Mouse (Mus musculus) macrophage (primary cell): ENCODE data around the gene Lrp8. TPM values are rescaled to one million over a fixed set of nuclear protein-coding genes. Genes with fewer than 3 reads are reported as not detected.

ENCODE experiments used
- H3K27ac ChIP-seq: fragments of 350-480 bp; formaldehyde crosslinking; 2 replicates; pipeline ENCODE4 v1.9.0; 2021
- H3K36me3 ChIP-seq: fragments of 350-480 bp; formaldehyde crosslinking; 2 replicates; pipeline ENCODE4 v1.9.0; 2021; ENCODE audit errors: inconsistent target
- H3K4me3 ChIP-seq: fragments of 350-480 bp; formaldehyde crosslinking; 2 replicates; pipeline ENCODE4 v1.9.0; 2021; ENCODE audit errors: inconsistent target
- H3K79me2 ChIP-seq: fragments of 350-480 bp; formaldehyde crosslinking; 2 replicates; pipeline ENCODE4 v1.9.0; 2021; ENCODE audit errors: inconsistent target
- WGBS: methylation state at CpG from one replicate; pipeline ENCODE4 v1.1.7; 2026; ENCODE audit warnings: inconsistent platforms; ENCODE audit not compliant: missing documents; 5-methylcytosine and 5-hydroxymethylcytosine counted together
- polyA plus RNA-seq: library from polyadenylated mRNA; stranded (reverse); fragments of 250-400 nt; gene quantifications from 3 replicates; pipeline ENCODE4 v1.2.4, GENCODE M21; 2018; ENCODE audit warnings: inconsistent platforms
- total RNA-seq, 78 experiments: library from RNA; depleted of rRNA; stranded (reverse); fragments of 250-400 nt; gene quantifications; 1 replicate in 9 of 78; 2 replicates in 24 of 78; 3 replicates in 43 of 78; 4 replicates in 2 of 78; pipeline ENCODE4 v1.2.4; 2018; ENCODE audit warnings: inconsistent platforms in 56 of 78

Gene Lrp8
- 10 to 100 TPM in 4 of 26 experiments, 1 to 10 TPM in 22; 1.4 to 11.6 (median 6.8) TPM for total RNA-seq (2018; cell fraction: chromatin; rRNA removed)
- total RNA-seq (2018; cell fraction: cytosol; rRNA removed), result 1 to 10 TPM in 25 of 26 experiments, under 1 TPM in 1; 0.85 to 3.0 (median 2.1) TPM
- total RNA-seq (2018; cell fraction: nucleus; rRNA removed), result 10 to 100 TPM in 3 of 26 experiments, 1 to 10 TPM in 23; 2.8 to 53.1 (median 5.5) TPM
- polyA plus RNA-seq, result 0.79 to 10.9 TPM (median 1.6 TPM) in 3 replicates

DNA sequence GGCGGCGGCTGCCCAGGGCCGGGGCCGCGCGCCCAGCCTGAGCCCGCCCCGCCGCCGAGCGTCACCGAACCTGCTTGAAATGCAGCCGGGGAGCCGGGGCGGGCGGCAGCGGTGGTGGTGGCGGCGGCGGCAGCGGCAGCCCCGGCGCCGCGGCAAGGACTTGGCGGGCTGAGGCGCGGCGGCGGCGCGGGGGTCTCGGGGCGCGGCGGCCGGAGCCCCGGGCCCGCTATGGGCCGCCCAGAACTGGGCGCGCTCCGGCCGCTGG, at the start of gene Lrp8:
Gene Lrp8, plus strand, starts transcription at position 77 of the 265 bp plus-strand sequence.
- peaks cover 17% of the 10 kb centered on the region; the same call in 1 of the 2 replicates for H3K79me2 ChIP-seq
- WGBS, result under 1% methylated on average over 40 of the region's 44 CpGs
- H3K36me3 ChIP-seq, result no peaks in the 10 kb centered on the region
- peak within 1 kb of the TSS; percentile 64 for H3K27ac ChIP-seq
- peak within 1 kb of the TSS; percentile 62 for H3K4me3 ChIP-seq

DNA sequence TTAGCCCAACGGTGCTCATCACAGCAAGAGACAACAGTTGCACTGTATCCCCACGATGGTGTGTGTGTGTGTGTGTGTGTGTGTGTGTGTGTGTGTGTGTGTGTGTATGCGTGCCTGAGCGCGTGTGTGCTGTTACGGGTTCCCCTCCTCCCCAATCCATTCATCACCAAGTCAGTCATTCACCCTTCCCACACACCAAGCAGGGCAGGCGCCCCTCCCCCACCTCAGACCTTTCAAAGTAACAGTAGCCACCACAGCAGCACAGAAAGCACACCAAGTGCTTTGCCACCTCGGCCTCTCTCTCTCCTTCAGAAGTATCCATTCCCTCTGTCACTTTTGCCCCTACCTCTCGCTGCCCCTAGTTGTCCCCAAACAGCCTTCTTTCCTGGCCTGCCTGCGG, 45.8 kb upstream of the Lrp8 start:
- Histone ChIP-seq H3K36me3 (no peaks in the 10 kb centered on the region), H3K79me2 (no peaks in the 10 kb centered on the region), H3K4me3 (no peak overlapping the region), H3K27ac (no peak overlapping the region)
- 84% methylated on average over 7 of the region's 10 CpGs for WGBS

DNA sequence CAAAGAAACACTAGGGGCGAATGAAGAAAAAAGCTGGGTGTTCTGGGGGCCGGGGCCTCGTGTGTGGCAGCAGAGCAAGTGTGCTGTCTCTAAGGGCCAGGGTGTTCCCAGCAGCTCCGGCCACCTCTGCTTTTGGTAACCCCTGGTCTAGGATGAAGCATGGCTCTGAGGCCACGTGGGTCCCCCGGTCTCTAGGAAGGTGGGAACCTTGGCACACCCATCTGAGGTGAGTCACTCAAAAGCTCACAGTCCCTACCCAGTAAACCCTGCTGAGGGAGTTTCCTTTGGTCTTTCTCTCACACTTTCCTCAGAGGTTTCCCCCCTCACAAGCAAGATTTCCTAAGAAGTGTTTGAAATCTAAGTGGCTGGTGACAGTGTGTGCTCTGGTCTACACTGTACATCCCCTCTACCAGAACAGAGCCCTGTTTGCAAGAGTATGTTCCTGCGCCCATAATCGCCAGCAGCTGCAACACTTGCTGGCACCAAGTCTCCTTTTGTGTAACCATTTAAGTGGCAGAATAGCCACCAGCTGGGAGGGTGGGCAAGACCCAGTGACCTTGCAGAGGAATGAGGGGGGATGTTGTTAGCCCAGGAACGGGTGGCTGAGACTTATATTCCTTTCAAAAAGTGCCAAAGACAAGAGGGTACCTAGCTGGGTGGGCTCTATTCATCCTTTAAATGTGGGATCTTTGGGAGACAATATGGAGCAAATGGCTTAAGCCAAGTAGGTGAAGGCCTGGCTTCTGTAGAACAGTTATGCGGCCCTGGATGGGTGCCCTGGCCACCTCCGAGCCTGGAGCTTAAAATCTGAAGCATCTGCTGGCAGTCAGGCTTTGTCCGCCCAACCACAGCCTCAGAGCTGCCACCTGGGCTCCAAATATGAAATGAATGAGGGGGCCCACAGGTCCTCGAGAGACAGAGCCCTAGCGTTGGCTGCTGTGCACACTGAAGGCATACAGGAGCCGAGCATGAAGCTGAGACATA, 44.3 kb upstream of the Lrp8 start:
- Histone ChIP-seq H3K79me2 (no peaks in the 10 kb centered on the region), H3K27ac (no peak overlapping the region), H3K4me3 (no peak overlapping the region), H3K36me3 (no peaks in the 10 kb centered on the region)
- 89% methylated on average over 14 of the region's 15 CpGs for WGBS

DNA sequence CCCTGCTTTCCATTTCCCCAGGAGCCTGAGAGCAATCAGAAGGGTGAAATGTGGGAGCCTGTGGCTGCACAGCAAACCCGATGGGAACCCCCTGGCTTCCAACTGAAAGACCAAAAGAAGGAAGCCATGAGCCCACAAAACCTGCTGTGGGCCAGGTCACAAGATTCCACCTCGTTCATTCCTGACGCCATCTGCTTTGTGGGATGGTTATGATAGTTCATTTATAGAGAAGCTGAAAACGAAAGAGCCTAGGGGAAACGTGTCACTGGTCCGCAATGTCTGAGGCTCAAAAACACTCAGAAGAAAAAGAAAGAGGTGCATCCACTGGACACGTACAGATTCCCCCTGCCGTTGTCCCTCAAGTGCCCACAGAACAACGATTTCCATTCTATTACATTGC, 43.1 kb upstream of the Lrp8 start:
- no peak overlapping the region for H3K4me3 ChIP-seq
- 27% methylated on average over 9 of the region's 9 CpGs for WGBS

DNA sequence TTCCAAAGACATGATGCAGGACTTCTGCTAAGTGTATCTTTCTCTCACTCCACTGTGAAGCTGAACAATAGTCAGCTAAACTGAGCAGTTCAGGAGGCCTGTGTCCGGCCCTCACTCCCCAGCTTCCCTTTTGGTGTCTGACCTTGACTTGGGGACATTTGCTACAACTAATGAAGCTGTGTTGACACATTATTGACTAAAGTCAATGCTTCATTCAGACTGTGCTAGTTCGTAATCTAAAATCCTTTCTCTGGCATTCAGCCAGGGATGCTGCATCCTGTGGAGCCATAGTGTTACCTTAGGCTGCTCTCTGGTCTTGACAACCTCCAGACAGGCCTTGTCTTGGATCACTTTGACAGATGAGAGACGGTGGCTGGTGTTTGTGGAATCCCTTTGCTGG, 39.1 kb upstream of the Lrp8 start:
- Histone ChIP-seq H3K27ac (no peak overlapping the region), H3K36me3 (no peaks in the 10 kb centered on the region)
- WGBS, result 96% methylated on average over 3 of the region's 3 CpGs

More for the DNA sequence above, 43.1 kb upstream of the Lrp8 start:
- Histone ChIP-seq H3K36me3 (no peaks in the 10 kb centered on the region), H3K79me2 (no peaks in the 10 kb centered on the region), H3K27ac (no peak overlapping the region)

DNA sequence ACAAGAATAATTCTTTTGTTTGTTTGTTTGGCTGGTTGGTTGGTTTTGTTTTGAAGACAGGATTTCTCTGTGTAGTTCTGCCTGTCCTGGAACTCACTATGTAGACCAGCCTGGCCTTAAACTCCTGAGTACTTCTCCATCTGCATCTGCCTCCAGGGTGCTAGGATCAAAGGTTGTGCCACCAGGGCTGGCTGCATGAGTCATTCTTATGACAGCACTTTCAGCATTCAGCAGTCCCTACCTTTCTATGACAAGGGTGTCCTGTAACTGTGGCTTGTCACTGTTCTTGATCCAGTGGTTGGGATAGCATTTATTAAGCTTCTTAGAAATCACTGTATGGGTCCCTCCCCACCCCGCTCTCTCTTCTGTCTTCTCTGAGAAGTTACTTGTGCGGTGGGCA, 38.5 kb upstream of the Lrp8 start:
- Histone ChIP-seq H3K27ac (no peak overlapping the region), H3K4me3 (no peak overlapping the region)
- 95% methylated on average over 2 of the region's 2 CpGs for WGBS

More for the DNA sequence above, 39.1 kb upstream of the Lrp8 start:
- Histone ChIP-seq H3K4me3 (no peak overlapping the region), H3K79me2 (no peaks in the 10 kb centered on the region)

DNA sequence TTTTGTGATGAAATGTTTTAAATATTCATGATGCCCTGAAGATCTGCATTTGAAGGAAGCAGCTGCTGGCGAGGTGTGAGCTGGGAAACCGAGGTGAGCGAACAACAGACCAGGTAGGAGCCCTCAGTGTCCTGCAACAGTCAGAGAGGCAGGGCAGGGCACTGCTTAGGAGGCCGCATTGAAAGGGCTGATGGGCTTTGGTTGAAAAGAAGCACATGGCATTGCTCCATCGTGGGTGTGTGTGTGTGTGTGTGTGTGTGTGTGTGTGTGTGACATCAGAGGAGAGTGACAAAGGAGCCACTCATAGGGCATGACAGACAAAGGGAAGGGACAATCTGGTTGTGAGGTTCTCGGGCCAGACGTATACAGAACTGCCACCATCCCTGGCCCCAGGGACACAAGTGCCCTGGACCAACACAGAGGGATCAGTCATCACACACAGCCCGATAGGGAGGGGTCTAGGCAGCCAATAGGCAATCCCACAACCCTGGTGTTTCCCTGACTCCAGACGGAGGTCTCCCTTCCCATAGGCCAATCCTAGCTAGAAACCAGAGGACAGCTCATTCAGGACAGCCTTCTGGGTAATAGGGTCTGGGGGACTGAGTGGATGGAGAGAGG, 36.8 kb upstream of the Lrp8 start:
- WGBS, result 79% methylated on average over 8 of the region's 9 CpGs
- Histone ChIP-seq H3K4me3 (no peak overlapping the region), H3K79me2 (no peaks in the 10 kb centered on the region), H3K36me3 (no peaks in the 10 kb centered on the region), H3K27ac (no peak overlapping the region)

More for the DNA sequence above, 38.5 kb upstream of the Lrp8 start:
- Histone ChIP-seq H3K36me3 (no peaks in the 10 kb centered on the region), H3K79me2 (no peaks in the 10 kb centered on the region)

DNA sequence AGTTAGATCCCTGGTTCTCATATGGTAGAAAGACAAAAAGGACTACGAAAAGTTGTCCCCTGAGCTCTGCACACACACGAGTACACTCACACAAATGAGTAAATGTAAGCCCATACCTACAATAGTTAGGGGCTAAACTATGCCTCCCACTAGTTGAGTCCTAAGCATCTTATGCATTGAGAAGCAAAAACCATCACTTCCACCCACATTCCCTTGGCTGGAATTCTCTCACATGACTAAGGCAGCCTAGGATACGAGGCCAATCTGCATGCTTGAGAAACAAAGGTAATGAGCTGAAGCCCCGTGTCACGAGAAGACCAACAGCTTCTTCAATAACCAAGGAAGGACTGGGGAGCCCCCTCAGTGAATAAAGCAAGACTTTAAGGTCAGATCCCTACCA, 35.9 kb upstream of the Lrp8 start:
- Histone ChIP-seq H3K4me3 (no peak overlapping the region), H3K36me3 (no peaks in the 10 kb centered on the region), H3K79me2 (no peaks in the 10 kb centered on the region), H3K27ac (no peak overlapping the region)
- whole genome bisulfite sequencing, result 96% methylated on average over 5 of the region's 5 CpGs

DNA sequence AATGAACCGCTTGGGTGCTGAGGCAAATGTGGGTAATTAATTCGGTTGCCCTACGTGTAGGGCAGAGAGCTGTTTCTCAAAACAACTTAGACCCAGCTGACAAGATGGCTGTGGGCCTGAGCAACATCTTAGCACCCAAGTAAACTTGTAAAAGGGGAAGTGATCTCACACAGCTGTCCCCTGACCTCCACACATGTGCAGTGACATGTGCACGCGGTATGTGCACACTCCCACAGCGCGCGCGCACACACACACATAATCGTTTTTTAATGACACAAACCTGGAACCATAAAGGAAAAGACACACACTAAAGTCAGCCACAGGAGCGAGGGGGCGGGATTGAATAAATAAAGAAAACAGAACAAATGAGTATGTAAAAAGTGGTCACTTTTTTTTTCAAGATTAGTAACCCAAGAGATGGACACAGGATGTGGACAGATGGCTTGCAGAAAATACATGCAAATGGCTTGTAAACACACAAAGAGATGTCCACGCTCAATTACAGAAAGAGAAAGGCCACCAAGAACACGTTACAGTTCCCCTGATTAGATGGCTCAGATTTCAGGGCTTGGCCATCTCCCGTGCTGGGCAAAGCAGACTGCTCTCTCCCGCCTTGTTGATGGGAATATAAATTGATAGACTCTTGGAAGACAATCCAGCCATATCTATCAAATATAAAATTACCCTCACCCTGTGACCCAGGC, 29.8 kb upstream of the Lrp8 start:
- 95% methylated on average over 16 of the region's 16 CpGs for WGBS

DNA sequence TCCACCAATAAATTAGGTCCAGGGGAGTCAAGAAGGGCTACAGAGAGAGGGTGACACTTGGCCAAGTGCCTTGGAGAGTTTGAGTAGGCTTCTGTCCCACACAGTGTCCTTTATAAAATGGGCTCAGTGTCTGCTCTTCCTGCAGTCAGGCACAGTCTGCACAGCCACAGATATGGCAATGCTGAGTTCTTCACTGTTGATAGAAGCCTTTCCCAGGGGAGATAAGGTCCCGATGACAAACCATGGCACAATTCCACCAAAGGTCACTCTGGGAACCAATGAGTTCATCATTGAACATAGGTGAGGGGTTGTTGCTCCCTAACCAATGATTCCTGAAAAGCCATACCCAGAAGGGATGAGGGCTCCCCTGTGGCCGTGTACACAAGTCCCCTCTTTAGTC, 27.2 kb upstream of the Lrp8 start:
- no peaks in the 10 kb centered on the region for H3K79me2 ChIP-seq
- H3K4me3 ChIP-seq, result no peak overlapping the region
- no peaks in the 10 kb centered on the region for H3K36me3 ChIP-seq
- WGBS, result 96% methylated on average over 2 of the region's 2 CpGs
- no peak overlapping the region for H3K27ac ChIP-seq

More for the DNA sequence above, 29.8 kb upstream of the Lrp8 start:
- Histone ChIP-seq H3K79me2 (no peaks in the 10 kb centered on the region), H3K4me3 (no peak overlapping the region), H3K27ac (no peak overlapping the region), H3K36me3 (no peaks in the 10 kb centered on the region)

DNA sequence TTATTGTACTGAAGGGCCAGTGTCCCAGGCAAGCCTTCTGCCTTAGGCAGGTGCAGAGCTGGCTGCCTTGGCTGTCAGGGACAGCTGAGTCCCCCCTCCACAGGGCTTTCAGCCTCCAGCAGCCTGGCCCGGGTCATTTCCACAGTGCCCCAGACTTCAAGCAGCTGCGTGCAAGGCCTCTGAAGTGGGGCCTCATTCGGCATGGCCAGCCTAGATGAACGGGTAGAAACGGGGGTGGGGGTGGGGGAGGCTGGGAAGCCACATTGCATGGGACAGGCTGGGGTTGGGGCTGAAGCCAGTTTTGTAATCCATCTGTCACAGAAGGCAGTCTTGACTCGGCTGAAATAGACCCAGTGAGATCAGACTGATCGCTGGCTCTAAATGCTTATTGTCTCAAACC, 26.4 kb upstream of the Lrp8 start:
- no peak overlapping the region for H3K27ac ChIP-seq
- H3K4me3 ChIP-seq, result no peak overlapping the region
- H3K36me3 ChIP-seq, result no peaks in the 10 kb centered on the region
- H3K79me2 ChIP-seq, result no peaks in the 10 kb centered on the region
- WGBS, result 86% methylated on average over 7 of the region's 7 CpGs

DNA sequence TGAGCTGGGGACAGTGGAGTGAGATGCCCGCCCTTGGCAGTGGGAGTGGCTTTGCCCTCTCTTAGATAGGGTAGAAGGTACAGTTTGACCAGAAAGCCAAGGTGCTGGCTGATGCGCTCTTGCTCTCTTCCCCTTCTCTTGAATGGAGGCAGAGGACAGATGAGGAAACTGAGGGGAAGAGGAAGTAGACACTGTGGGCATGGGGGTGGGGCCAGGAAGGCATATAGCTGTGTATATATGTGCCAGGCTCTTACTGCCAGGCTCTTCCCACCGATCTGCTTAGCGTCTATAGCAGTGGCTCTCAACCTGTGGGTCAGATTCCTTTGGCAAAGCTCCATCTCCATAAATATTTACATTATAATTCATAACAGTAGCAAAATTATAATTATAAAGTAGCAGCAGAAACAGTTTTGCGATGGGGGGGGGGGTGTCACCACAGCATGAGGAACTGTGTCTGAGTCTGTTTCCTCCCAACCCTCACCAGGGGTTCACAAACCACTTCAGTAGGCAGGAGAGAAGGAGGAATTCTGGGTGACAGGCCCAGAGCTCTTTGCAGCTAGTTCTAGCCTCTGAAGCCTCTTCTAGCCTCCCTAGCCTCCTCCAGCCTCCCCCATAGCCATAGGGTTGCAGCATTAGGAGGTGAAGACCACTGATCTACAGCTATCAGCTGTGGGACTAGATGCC, 24.9 kb upstream of the Lrp8 start:
- Histone ChIP-seq H3K36me3 (no peaks in the 10 kb centered on the region), H3K4me3 (no peak overlapping the region), H3K79me2 (no peaks in the 10 kb centered on the region), H3K27ac (peak overlapping the region; percentile 37)
- 19% methylated on average over 5 of the region's 5 CpGs for WGBS

DNA sequence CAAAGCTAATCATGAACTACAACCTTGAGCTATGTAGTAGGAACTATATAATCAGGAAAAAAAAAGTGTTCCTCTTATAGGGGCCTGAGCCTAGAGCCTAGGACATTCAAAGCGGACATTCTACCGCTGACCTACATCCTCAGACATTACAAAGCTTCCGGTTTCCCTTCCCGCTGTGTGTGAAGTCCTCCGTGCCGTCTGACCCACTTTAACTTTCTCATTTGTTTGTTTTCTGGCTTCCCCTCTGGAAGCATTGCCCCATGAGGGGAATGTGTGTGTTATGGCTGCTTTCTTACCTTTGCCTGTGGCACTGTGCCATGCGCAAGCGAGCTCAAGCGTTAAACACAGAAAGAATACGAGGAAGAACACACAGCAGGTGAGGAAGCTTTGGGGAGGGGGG, 18.5 kb upstream of the Lrp8 start:
- 32% methylated on average over 10 of the region's 10 CpGs for WGBS
- H3K36me3 ChIP-seq, result no peaks in the 10 kb centered on the region
- no peak overlapping the region for H3K27ac ChIP-seq
- H3K4me3 ChIP-seq, result no peak overlapping the region
- no peaks in the 10 kb centered on the region for H3K79me2 ChIP-seq

DNA sequence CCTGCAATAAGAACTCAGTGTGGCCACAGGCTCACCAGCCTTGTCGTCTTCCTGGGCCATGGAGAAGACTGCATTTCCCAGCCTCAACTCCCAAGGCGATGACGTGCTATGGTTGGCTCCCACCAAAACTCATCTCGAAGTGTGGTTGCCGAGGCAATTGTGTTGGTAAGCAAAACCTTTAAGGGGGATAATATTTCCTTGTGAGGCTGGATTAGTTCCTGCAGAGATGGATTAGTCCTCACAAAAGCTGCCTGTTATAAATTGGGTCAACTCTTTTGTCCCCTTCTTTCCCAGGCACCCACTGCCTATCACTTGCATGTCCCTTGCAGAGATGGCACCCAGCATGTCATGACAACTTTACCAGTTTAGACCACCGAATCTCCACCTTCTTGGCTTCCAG, 13.2 kb upstream of the Lrp8 start:
- Histone ChIP-seq H3K4me3 (no peak overlapping the region), H3K36me3 (no peaks in the 10 kb centered on the region), H3K79me2 (no peaks in the 10 kb centered on the region), H3K27ac (no peak overlapping the region)
- 96% methylated on average over 6 of the region's 6 CpGs for WGBS
